Mouse (Mus musculus): ENCODE measurements around the gene Pbx1. TPM values are rescaled to one million over a fixed set of nuclear protein-coding genes. Genes with fewer than 3 reads are reported as not detected.

Pbx1 gene
- total RNA-seq, 2 experiments from 2014 or later = 130 to 145 TPM

- intact Hi-C loops (cut with DNase I) = no loop called here
- no peak for DNase-seq (ENCODE audit: low spot score in 2 of 2)
These were observed 141.7 kb downstream of the Pbx1 start for GRCm38 (mm10) chr1:168290236-168290985.

GRCm38 (mm10) chr1:168288891-168289545, 143.1 kb downstream of the Pbx1 start:
- intact Hi-C loops (cut with DNase I) = no loop called here

GRCm38 (mm10) chr1:168287843-168288591, 144.1 kb downstream of the Pbx1 start:
- intact Hi-C loops (cut with DNase I) = no loop called here
- peak; percentile 34 to 37 for DNase-seq (ENCODE audit: low spot score in 2 of 2)

More at GRCm38 (mm10) chr1:168288891-168289545, 143.1 kb downstream of the Pbx1 start:
- no peak for DNase-seq (ENCODE audit: low spot score in 2 of 2)

- intact Hi-C loops (cut with DNase I) = no loop called here
These were observed 145.0 kb downstream of the Pbx1 start for GRCm38 (mm10) chr1:168286862-168287650.

GRCm38 (mm10) chr1:168284566-168285141, 147.4 kb downstream of the Pbx1 start:
- intact Hi-C loops (cut with DNase I) = no loop called here
- DNase-seq (ENCODE audit: low spot score in 2 of 2) = no peak

More at GRCm38 (mm10) chr1:168286862-168287650, 145.0 kb downstream of the Pbx1 start:
- no peak for DNase-seq (ENCODE audit: low spot score in 2 of 2)

GRCm38 (mm10) chr1:168283841-168284565, 148.1 kb downstream of the Pbx1 start:
- intact Hi-C loops (cut with DNase I) = no loop called here
- DNase-seq (ENCODE audit: low spot score in 2 of 2) = no peak

GRCm38 (mm10) chr1:168283421-168283820, 148.6 kb downstream of the Pbx1 start:
- no peak for DNase-seq (ENCODE audit: low spot score in 2 of 2)
- intact Hi-C loops (cut with DNase I) = no loop called here

- intact Hi-C loops (cut with DNase I) = no loop called here
- DNase-seq (ENCODE audit: low spot score in 2 of 2) = no peak
These were observed 156.4 kb downstream of the Pbx1 start for GRCm38 (mm10) chr1:168275678-168276077.

GRCm38 (mm10) chr1:168274296-168274695, 157.8 kb downstream of the Pbx1 start:
- intact Hi-C loops (cut with DNase I) = no loop called here
- DNase-seq (ENCODE audit: low spot score in 2 of 2) = no peak

- intact Hi-C loops (cut with DNase I) = no loop called here
- no peak for DNase-seq (ENCODE audit: low spot score in 2 of 2)
These were observed 160.0 kb downstream of the Pbx1 start for GRCm38 (mm10) chr1:168272091-168272490.

GRCm38 (mm10) chr1:168271207-168271606, 160.9 kb downstream of the Pbx1 start:
- no peak for DNase-seq (ENCODE audit: low spot score in 2 of 2)
- intact Hi-C loops (cut with DNase I) = no loop called here

GRCm38 (mm10) chr1:168268751-168269623, 163.1 kb downstream of the Pbx1 start:
- DNase-seq (ENCODE audit: low spot score in 2 of 2) = no peak
- intact Hi-C loops (cut with DNase I) = no loop called here

- no peak for DNase-seq (ENCODE audit: low spot score in 2 of 2)
- intact Hi-C loops (cut with DNase I) = no loop called here
These were observed 163.8 kb downstream of the Pbx1 start for GRCm38 (mm10) chr1:168268224-168268623.

- no peak for DNase-seq (ENCODE audit: low spot score in 2 of 2)
- intact Hi-C loops (cut with DNase I) = no loop called here
These were observed 166.3 kb downstream of the Pbx1 start for GRCm38 (mm10) chr1:168265594-168266390.

GRCm38 (mm10) chr1:168265090-168265489, 167.0 kb downstream of the Pbx1 start:
- DNase-seq (ENCODE audit: low spot score in 2 of 2) = no peak
- intact Hi-C loops (cut with DNase I) = no loop called here

GRCm38 (mm10) chr1:168260391-168260790, 171.7 kb downstream of the Pbx1 start:
- intact Hi-C loops (cut with DNase I) = no loop called here
- no peak for DNase-seq (ENCODE audit: low spot score in 2 of 2)

- no peak for DNase-seq (ENCODE audit: low spot score in 2 of 2)
- intact Hi-C loops (cut with DNase I) = no loop called here
These were observed 173.2 kb downstream of the Pbx1 start for GRCm38 (mm10) chr1:168258856-168259255.
